Mouse (Mus musculus): ENCODE measurements around the gene Shisa5. TPM values are rescaled to one million over a fixed set of nuclear protein-coding genes. Genes with fewer than 3 reads are reported as not detected.

The Shisa5 gene
- 2,542 TPM for total RNA-seq (2023)

GRCm38 (mm10) chr9:109038086-109038895 is at the start of gene Shisa5:
Shisa5 (plus strand) TSS chr9:109038565.

GRCm38 (mm10) chr9:108991428-108992084 is 46.8 kb upstream of the Shisa5 start, which contains the start of gene Pfkfb4:
Pfkfb4 (plus strand) TSS chr9:108991778.

GRCm38 (mm10) chr9:109059136-109059903 is 21.0 kb downstream of the Shisa5 start, which contains the start of gene Trex1:
Trex1 (minus strand) TSS chr9:109059734.

GRCm38 (mm10) chr9:109073661-109074573 is 35.6 kb downstream of the Shisa5 start, which contains the start of gene Atrip:
Atrip (minus strand) TSS chr9:109074124.

GRCm38 (mm10) chr9:109082124-109082800 is 43.9 kb downstream of the Shisa5 start, which contains the start of the genes Ccdc51 and Tma7:
Ccdc51 (plus strand) TSS chr9:109082493.
Tma7 (minus strand) TSS chr9:109082587.

GRCm38 (mm10) chr9:109095137-109095982 is 57.0 kb downstream of the Shisa5 start, which contains the start of gene Plxnb1:
Plxnb1 (plus strand) TSS chr9:109095389.

Other genes with a start within 250 kb of the Shisa5 start
- 14.3 TPM for gene Nckipsd, start 230.2 kb upstream of the Shisa5 start, total RNA-seq (2023)
- 0.26 TPM for gene Celsr3, start 212.2 kb upstream of the Shisa5 start, total RNA-seq (2023)
- 11.7 TPM for gene Slc26a6, start 185.3 kb upstream of the Shisa5 start, total RNA-seq (2023)
- gene Tmem89, start 123.9 kb upstream of the Shisa5 start, total RNA-seq (2023): not detected
- gene Uqcrc1, start 101.9 kb upstream of the Shisa5 start, total RNA-seq (2023): 182 TPM
- gene Col7a1, start 85.0 kb upstream of the Shisa5 start, total RNA-seq (2023): 5.4 TPM
- not detected for gene Ucn2, start 52.6 kb upstream of the Shisa5 start, total RNA-seq (2023)
- gene Pfkfb4, start 46.8 kb upstream of the Shisa5 start, total RNA-seq (2023): 13.6 TPM
- gene Trex1, start 21.2 kb downstream of the Shisa5 start, total RNA-seq (2023): 17.6 TPM
- gene Atrip, start 35.6 kb downstream of the Shisa5 start, total RNA-seq (2023): 30.3 TPM
- gene Ccdc51, start 43.9 kb downstream of the Shisa5 start, total RNA-seq (2023): 5.5 TPM
- gene Tma7, start 44.0 kb downstream of the Shisa5 start, total RNA-seq (2023): 299 TPM
- 2.9 TPM for gene Plxnb1, start 56.8 kb downstream of the Shisa5 start, total RNA-seq (2023)
- gene Fbxw21, start 123.5 kb downstream of the Shisa5 start, total RNA-seq (2023): not detected
- not detected for gene Fbxw13, start 157.4 kb downstream of the Shisa5 start, total RNA-seq (2023)
- not detected for gene Fbxw20, start 196.2 kb downstream of the Shisa5 start, total RNA-seq (2023)
- not detected for gene Fbxw14, start 249.1 kb downstream of the Shisa5 start, total RNA-seq (2023)